In genomic region chr4:132018547-132018946, GRCm38 (mm10) we compare ENCODE assay signal across 26 mouse cellular contexts. TPM values are rescaled to one million over a fixed set of nuclear protein-coding genes. Genes with fewer than 3 reads are reported as not detected.
DNase-seq lines count a peak whose midpoint lies in the region; ATAC-seq and TF ChIP-seq lines count a peak whose summit lies in the region.
"Had no signal": no experiment of that assay in that cellular context is flagged by ENCODE, and none has a peak within 500 bp of the region (broad histone marks: within the 10 kb centered on the region; RNA-seq: fewer than 3 reads in every experiment).

No protein-coding gene starts in this region.

- H3K4me3 ChIP-seq in hindbrain, embryonic 13.5 days, result no peak overlapping the region
- no peak overlapping the region for H3K4me3 ChIP-seq in hindbrain, postnatal 0 days (ENCODE audit: low read length)
- H3K4me3 ChIP-seq in midbrain, embryonic 12.5 days, result no peak overlapping the region
- H3K4me3 ChIP-seq in midbrain, embryonic 16.5 days (ENCODE audit: low read depth, low read length), result no peak overlapping the region
- H3K4me3 ChIP-seq in ES-E14 (ENCODE audit: insufficient read depth in 1 of 2, low read depth in 1 of 2, low read length in 2 of 2, poor library complexity in 1 of 2, severe bottlenecking in 1 of 2), result no peak overlapping the region
- no peak overlapping the region for H3K4me3 ChIP-seq in hindbrain, embryonic 14.5 days (replicated peaks; ENCODE audit: low read length)
- H3K4me3 ChIP-seq: embryonic facial prominence, embryonic 10.5 days; forebrain, embryonic 15.5 days; heart, embryonic 10.5 days; layer of hippocampus, adult 2 months; limb, embryonic 15.5 days; neural tube, embryonic 12.5 days had no signal

- ATAC-seq in hindbrain, embryonic 13.5 days (ENCODE audit: low FRiP score), result no peak
- no peak for ATAC-seq in hindbrain, postnatal 0 days
- no peak for ATAC-seq in midbrain, embryonic 12.5 days (ENCODE audit: low FRiP score, low read depth)
- no peak for ATAC-seq in midbrain, embryonic 16.5 days
- ATAC-seq in hindbrain, embryonic 14.5 days (ENCODE audit: low FRiP score), result no peak
- ATAC-seq: forebrain, embryonic 15.5 days; intestine, embryonic 16.5 days had no signal

- no peak overlapping the region for H3K4me2 ChIP-seq in hindbrain, embryonic 13.5 days
- no peak overlapping the region for H3K4me2 ChIP-seq in hindbrain, postnatal 0 days (ENCODE audit: low read depth, low read length)
- H3K4me2 ChIP-seq in midbrain, embryonic 12.5 days (replicated peaks), result no peak overlapping the region
- H3K4me2 ChIP-seq in midbrain, embryonic 16.5 days (ENCODE audit: low read length), result no peak overlapping the region
- no peak overlapping the region for H3K4me2 ChIP-seq in hindbrain, embryonic 14.5 days (replicated peaks)
- H3K4me2 ChIP-seq: forebrain, embryonic 15.5 days; limb, embryonic 15.5 days; neural tube, embryonic 12.5 days had no signal

- in situ Hi-C loops in ES-E14 (cut with MboI; ENCODE audit: low sequenced_read_pairs in 2 of 2, unreplicated experiment in 2 of 2), result no loop called here

- H3K27me3 ChIP-seq in hindbrain, embryonic 13.5 days, result no peaks in the 10 kb centered on the region
- no peaks in the 10 kb centered on the region for H3K27me3 ChIP-seq in hindbrain, postnatal 0 days (ENCODE audit: insufficient read depth, low read length)
- no peaks in the 10 kb centered on the region for H3K27me3 ChIP-seq in midbrain, embryonic 12.5 days
- no peaks in the 10 kb centered on the region for H3K27me3 ChIP-seq in midbrain, embryonic 16.5 days (ENCODE audit: control insufficient read depth, insufficient read depth, low read depth, low read length)
- no peaks in the 10 kb centered on the region for H3K27me3 ChIP-seq in hindbrain, embryonic 14.5 days (ENCODE audit: control insufficient read depth, insufficient read depth, low read length)
- H3K27me3 ChIP-seq: limb, embryonic 15.5 days; neural tube, embryonic 12.5 days had no signal

- no peak for TF ChIP-seq CTCF in hindbrain, postnatal 0 days (IDR thresholded peaks at IDR 0.05; ENCODE audit: low read depth)

- H3K36me3 ChIP-seq in hindbrain, embryonic 13.5 days, result no peaks in the 10 kb centered on the region
- no peaks in the 10 kb centered on the region for H3K36me3 ChIP-seq in hindbrain, postnatal 0 days (ENCODE audit: insufficient read depth, low read length)
- H3K36me3 ChIP-seq in midbrain, embryonic 12.5 days, result no peaks in the 10 kb centered on the region
- H3K36me3 ChIP-seq in midbrain, embryonic 16.5 days (ENCODE audit: control insufficient read depth, insufficient read depth, low read length), result no peaks in the 10 kb centered on the region
- no peaks in the 10 kb centered on the region for H3K36me3 ChIP-seq in ES-E14 (ENCODE audit: control insufficient read depth, insufficient read depth, low read length, poor library complexity, severe bottlenecking)
- H3K36me3 ChIP-seq in hindbrain, embryonic 14.5 days (replicated peaks; ENCODE audit: control insufficient read depth, insufficient read depth), result no peaks in the 10 kb centered on the region
- H3K36me3 ChIP-seq: forebrain, embryonic 15.5 days; limb, embryonic 15.5 days had no signal

- peaks cover 20% of the 10 kb centered on the region for H3K4me1 ChIP-seq in hindbrain, embryonic 13.5 days (replicated peaks)
- no peaks in the 10 kb centered on the region for H3K4me1 ChIP-seq in hindbrain, postnatal 0 days (ENCODE audit: insufficient read depth, low read length)
- H3K4me1 ChIP-seq in midbrain, embryonic 12.5 days, result peaks cover 15% of the 10 kb centered on the region
- H3K4me1 ChIP-seq in midbrain, embryonic 16.5 days (ENCODE audit: control insufficient read depth, insufficient read depth, low read length), result 0 out of 2 replicates have a peak, but pooled peaks cover 5% of the 10 kb centered on the region
- peaks cover 10 to 17% of the 10 kb centered on the region in 2 experiments for H3K4me1 ChIP-seq in ES-E14 (ENCODE audit: control insufficient read depth in 2 of 2, insufficient read depth in 2 of 2, low read length in 2 of 2, poor library complexity in 1 of 2)
- H3K4me1 ChIP-seq in hindbrain, embryonic 14.5 days (replicated peaks; ENCODE audit: control insufficient read depth, insufficient read depth, low read length), result peaks cover 3% of the 10 kb centered on the region; the same call in 1 of the 2 replicates
- H3K4me1 ChIP-seq: forebrain, embryonic 15.5 days; limb, embryonic 15.5 days had no signal

- DNase-seq in hindbrain, postnatal 0 days (ENCODE audit: low spot score), result no peak
- DNase-seq in ES-E14 (ENCODE audit: low read depth, low spot score), result peak; percentile 51
- DNase-seq in hindbrain, embryonic 14.5 days (ENCODE audit: low spot score), result no peak
- DNase-seq in left cerebral cortex, postnatal 4 days, result no peak
- DNase-seq: adrenal gland, postnatal 25 days; cerebellum, postnatal 10 days; gastrocnemius, postnatal 10 days; heart, postnatal 4 days; kidney, adult 9 months; kidney, postnatal 14 days; lung, adult 18-20 months; lung, postnatal 10 days; retina, postnatal 1 day; right cerebral cortex, postnatal 25 days; spleen, adult 18-20 months had no signal

- 19% methylated on average over 4 of the region's 4 CpGs for WGBS in hindbrain, embryonic 13.5 days
- WGBS in hindbrain, postnatal 0 days, result 26% methylated on average over 4 of the region's 4 CpGs
- WGBS in midbrain, embryonic 12.5 days, result 25% methylated on average over 4 of the region's 4 CpGs
- WGBS in midbrain, embryonic 16.5 days, result 19% methylated on average over 4 of the region's 4 CpGs
- 17% methylated on average over 4 of the region's 4 CpGs for WGBS in hindbrain, embryonic 14.5 days

- no peak overlapping the region for H3K9ac ChIP-seq in hindbrain, embryonic 13.5 days
- no peak overlapping the region for H3K9ac ChIP-seq in hindbrain, postnatal 0 days (replicated peaks; ENCODE audit: low read length)
- no peak overlapping the region for H3K9ac ChIP-seq in midbrain, embryonic 12.5 days (replicated peaks)
- H3K9ac ChIP-seq in midbrain, embryonic 16.5 days (ENCODE audit: low read depth, low read length), result no peak overlapping the region
- H3K9ac ChIP-seq in ES-E14 (ENCODE audit: insufficient read depth, low read depth, low read length, poor library complexity, severe bottlenecking), result no peak overlapping the region
- H3K9ac ChIP-seq in hindbrain, embryonic 14.5 days, result no peak overlapping the region
- H3K9ac ChIP-seq: forebrain, embryonic 15.5 days; limb, embryonic 15.5 days; neural tube, embryonic 12.5 days had no signal

- H3K27ac ChIP-seq in hindbrain, embryonic 13.5 days, result peak overlapping the region; percentile 40; the same call in 1 of the 2 replicates
- H3K27ac ChIP-seq in hindbrain, postnatal 0 days, result no peak overlapping the region
- H3K27ac ChIP-seq in midbrain, embryonic 12.5 days (replicated peaks), result peak overlapping the region; percentile 42; the same call in 1 of the 2 replicates
- H3K27ac ChIP-seq in midbrain, embryonic 16.5 days (ENCODE audit: low read length), result no peak overlapping the region
- H3K27ac ChIP-seq in ES-E14 (ENCODE audit: insufficient read depth, low read depth, low read length, poor library complexity, severe bottlenecking), result no peak overlapping the region
- H3K27ac ChIP-seq in hindbrain, embryonic 14.5 days, result 0 out of 2 replicates have a peak overlapping the region, but pooled peaks have one; percentile 20
- H3K27ac ChIP-seq: embryonic facial prominence, embryonic 10.5 days; forebrain, embryonic 15.5 days; heart, embryonic 10.5 days; layer of hippocampus, adult 2 months; limb, embryonic 15.5 days; neural tube, embryonic 12.5 days had no signal

- intact Hi-C loops in left cerebral cortex, postnatal 4 days (cut with DNase I), result no loop called here

- no peaks in the 10 kb centered on the region for H3K9me3 ChIP-seq in hindbrain, embryonic 13.5 days
- H3K9me3 ChIP-seq in hindbrain, postnatal 0 days (ENCODE audit: low read length), result no peaks in the 10 kb centered on the region
- no peaks in the 10 kb centered on the region for H3K9me3 ChIP-seq in midbrain, embryonic 12.5 days
- no peaks in the 10 kb centered on the region for H3K9me3 ChIP-seq in midbrain, embryonic 16.5 days (replicated peaks; ENCODE audit: control insufficient read depth, low read length, poor library complexity, severe bottlenecking)
- H3K9me3 ChIP-seq in ES-E14 (ENCODE audit: control insufficient read depth, insufficient read depth, low read depth, low read length), result no peaks in the 10 kb centered on the region
- H3K9me3 ChIP-seq in hindbrain, embryonic 14.5 days (ENCODE audit: control insufficient read depth, low read length), result no peaks in the 10 kb centered on the region
- H3K9me3 ChIP-seq: embryonic facial prominence, embryonic 10.5 days; forebrain, embryonic 15.5 days; heart, embryonic 10.5 days; limb, embryonic 15.5 days had no signal

TF ChIP-seq in ES-E14, 5 proteins besides CTCF, POLR2A, EP300 and RAD21:
- TF ChIP-seq HCFC1 (IDR thresholded peaks at IDR 0.05; ENCODE audit: borderline replicate concordance, insufficient read depth, low read length) (no peak), ZNF384 (IDR thresholded peaks at IDR 0.05; ENCODE audit: low read depth, low read length) (peak; percentile 82)
TF ChIP-seq in ES-E14: peak in this region for 1.

RNA-seq across cellular contexts. Expression of gene Gm10300, which starts 56.0 kb away (rescaled TPM):
- not detected in 2 replicates for polyA plus RNA-seq in hindbrain, embryonic 13.5 days (2015; fragmentation: Nextera tagmentation; extraction: Ambion mirVana)
- total RNA-seq in hindbrain, postnatal 0 days (2014; rRNA removed), result not detected in 2 replicates
- not detected in 2 replicates for polyA plus RNA-seq in hindbrain, postnatal 0 days (2015; fragmentation: Nextera tagmentation; extraction: Ambion mirVana)
- 0.15 TPM in 1 of 2 replicates, not detected in the other for polyA plus RNA-seq in midbrain, embryonic 12.5 days (2016; fragmentation: Nextera tagmentation; extraction: Ambion mirVana)
- not detected in 2 replicates for polyA plus RNA-seq in midbrain, embryonic 16.5 days (2015; fragmentation: Nextera tagmentation; extraction: Ambion mirVana)
- 0.11 TPM in 1 of 2 replicates, not detected in the other for total RNA-seq in ES-E14 (2012; rRNA removed)
- polyA plus RNA-seq in hindbrain, embryonic 14.5 days (2014; fragmentation: Nextera tagmentation; extraction: Ambion mirVana), result not detected in 2 replicates
- total RNA-seq in left cerebral cortex, postnatal 4 days (2021), result not detected
- total RNA-seq: layer of hippocampus, adult 2 months; layer of hippocampus, postnatal 25 days had no signal
- polyA plus RNA-seq: embryonic facial prominence, embryonic 10.5 days; forebrain, embryonic 15.5 days; heart, embryonic 10.5 days; intestine, embryonic 16.5 days; neural tube, embryonic 12.5 days had no signal

RNA-seq across cellular contexts. Expression of gene Epb41, which starts 56.6 kb away (rescaled TPM):
- polyA plus RNA-seq in hindbrain, embryonic 13.5 days (2015; fragmentation: Nextera tagmentation; extraction: Ambion mirVana), result 94.7 and 95.1 TPM in 2 replicates
- 69.7 and 70.1 TPM in 2 replicates for total RNA-seq in hindbrain, postnatal 0 days (2014; rRNA removed)
- polyA plus RNA-seq in hindbrain, postnatal 0 days (2015; fragmentation: Nextera tagmentation; extraction: Ambion mirVana), result 33.3 and 33.7 TPM in 2 replicates
- polyA plus RNA-seq in midbrain, embryonic 12.5 days (2016; fragmentation: Nextera tagmentation; extraction: Ambion mirVana), result 227 and 251 TPM in 2 replicates
- polyA plus RNA-seq in midbrain, embryonic 16.5 days (2015; fragmentation: Nextera tagmentation; extraction: Ambion mirVana), result 61.7 and 69.9 TPM in 2 replicates
- total RNA-seq in ES-E14 (2012; rRNA removed), result 16.3 and 19.5 TPM in 2 replicates
- 73.3 and 82.9 TPM in 2 replicates for polyA plus RNA-seq in hindbrain, embryonic 14.5 days (2014; fragmentation: Nextera tagmentation; extraction: Ambion mirVana)
- total RNA-seq in left cerebral cortex, postnatal 4 days (2021), result 10 to 100 TPM; 70.2 to 77.8 TPM

Comparison
In these comparisons a context has a peak if more than half of its experiments do, and no peak if none do; other contexts are left out.
1. H3K27ac ChIP-seq: peak in hindbrain, embryonic 13.5 days (single experiment), midbrain, embryonic 12.5 days (single experiment) and hindbrain, embryonic 14.5 days (single experiment); none in hindbrain, postnatal 0 days (single experiment), midbrain, embryonic 16.5 days (single experiment) and ES-E14 (single experiment).